Mouse (Mus musculus) limb, embryonic 12.5 days (tissue): ENCODE data around the gene Dctn1. TPM values are rescaled to one million over a fixed set of nuclear protein-coding genes. Genes with fewer than 3 reads are reported as not detected.
A peak's percentile ranks its signal among the peaks of the same experiment; 100 is the strongest.

Experiments used
- ATAC-seq: fragments of 200-750 bp; cut with Nextera tagmentation; 2 replicates; pipeline ENCODE4 v1.8.0; 2017; ENCODE audit warnings: low read depth, moderate TSS enrichment; ENCODE audit not compliant: insufficient number of reproducible peaks, insufficient read depth, low FRiP score, low TSS enrichment
- H3K27ac ChIP-seq: fragments of 300-500 bp; sonication (generic); 2 replicates; pipeline ENCODE4 v1.5.1; 2016; ENCODE audit warnings: mild to moderate bottlenecking, moderate library complexity
- H3K27me3 ChIP-seq: fragments of 300-500 bp; sonication (generic); 2 replicates; pipeline ENCODE4 v1.6.1; 2016; ENCODE audit warnings: mild to moderate bottlenecking, moderate library complexity
- H3K36me3 ChIP-seq: fragments of 300-500 bp; sonication (generic); 2 replicates; pipeline ENCODE4 v1.6.1; 2016; ENCODE audit warnings: mild to moderate bottlenecking, moderate library complexity
- H3K4me1 ChIP-seq: fragments of 300-500 bp; sonication (generic); replicated peaks from 2 replicates; pipeline ENCODE4 v1.6.1; 2016
- H3K4me2 ChIP-seq: fragments of 300-500 bp; sonication (generic); 2 replicates; pipeline ENCODE4 v1.6.1; 2016; ENCODE audit warnings: mild to moderate bottlenecking, moderate library complexity
- H3K4me3 ChIP-seq: fragments of 300-500 bp; sonication (generic); replicated peaks from 2 replicates; pipeline ENCODE4 v1.5.1; 2016; ENCODE audit warnings: mild to moderate bottlenecking
- H3K9ac ChIP-seq: fragments of 300-500 bp; sonication (generic); replicated peaks from 2 replicates; pipeline ENCODE4 v1.6.1; 2016; ENCODE audit warnings: mild to moderate bottlenecking, moderate library complexity
- H3K9me3 ChIP-seq: fragments of 300-500 bp; sonication (generic); 2 replicates; pipeline ENCODE4 v1.6.1; 2016; ENCODE audit warnings: mild to moderate bottlenecking, moderate library complexity
- WGBS: fragments of 180-500 bp; shearing (Covaris S2); methylation state at CpG from one replicate; pipeline ENCODE4 v1.1.7; 2016; 5-methylcytosine and 5-hydroxymethylcytosine counted together
- polyA plus RNA-seq: library from polyadenylated mRNA; unstranded; fragments of >200 nt; fragmentation: Nextera tagmentation; extraction: Ambion mirVana; gene quantifications from 2 replicates; pipeline ENCODE4 v1.2.1, GENCODE M21; 2016

Gene Dctn1
- polyA plus RNA-seq, 1 experiment from 2014 or later = 104 TPM

DNA sequence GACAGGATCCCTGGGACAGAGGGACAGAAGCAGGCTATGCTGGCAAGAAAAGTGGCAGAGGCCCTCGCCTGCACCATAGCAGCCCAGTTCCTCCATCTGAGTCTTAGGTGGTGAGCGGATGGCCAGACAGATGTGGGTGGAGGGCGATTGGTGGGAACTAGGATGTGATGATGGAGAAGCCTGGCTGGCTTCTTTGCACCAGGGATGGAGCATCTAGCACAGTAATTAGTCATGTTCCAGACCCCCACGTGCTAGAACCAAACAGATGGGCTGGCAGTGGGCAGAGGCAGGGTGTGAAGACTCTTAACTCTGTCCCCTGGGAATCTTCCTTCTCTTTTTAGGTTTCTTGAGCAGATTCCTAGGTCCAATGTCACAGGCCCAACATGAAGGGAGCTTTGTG is 37.6 kb downstream of the Dctn1 start:
- no peak for ATAC-seq
- Histone ChIP-seq H3K36me3 (peaks cover 30% of the 10 kb centered on the region), H3K9me3 (no peaks in the 10 kb centered on the region), H3K4me2 (no peak overlapping the region), H3K4me1 (no peaks in the 10 kb centered on the region), H3K27ac (no peak overlapping the region), H3K27me3 (no peaks in the 10 kb centered on the region), H3K4me3 (no peak overlapping the region), H3K9ac (no peak overlapping the region)
- WGBS = 80% methylated on average over 4 of the region's 4 CpGs

GRCm38 (mm10) chr6:83205851-83206250 is 40.1 kb downstream of the Dctn1 start:
- ATAC-seq = no peak
- Histone ChIP-seq H3K4me2 (no peak overlapping the region), H3K4me3 (no peak overlapping the region), H3K36me3 (peaks cover 6% of the 10 kb centered on the region; the same call in 1 of the 2 replicates), H3K4me1 (peaks cover 4% of the 10 kb centered on the region; the same call in 1 of the 2 replicates), H3K27ac (no peak overlapping the region), H3K27me3 (no peaks in the 10 kb centered on the region), H3K9ac (no peak overlapping the region), H3K9me3 (no peaks in the 10 kb centered on the region)
- WGBS = 91% methylated on average over 3 of the region's 3 CpGs

GRCm38 (mm10) chr6:83206321-83206720 is 40.6 kb downstream of the Dctn1 start:
- WGBS = 74% methylated on average over 11 of the region's 11 CpGs

DNA sequence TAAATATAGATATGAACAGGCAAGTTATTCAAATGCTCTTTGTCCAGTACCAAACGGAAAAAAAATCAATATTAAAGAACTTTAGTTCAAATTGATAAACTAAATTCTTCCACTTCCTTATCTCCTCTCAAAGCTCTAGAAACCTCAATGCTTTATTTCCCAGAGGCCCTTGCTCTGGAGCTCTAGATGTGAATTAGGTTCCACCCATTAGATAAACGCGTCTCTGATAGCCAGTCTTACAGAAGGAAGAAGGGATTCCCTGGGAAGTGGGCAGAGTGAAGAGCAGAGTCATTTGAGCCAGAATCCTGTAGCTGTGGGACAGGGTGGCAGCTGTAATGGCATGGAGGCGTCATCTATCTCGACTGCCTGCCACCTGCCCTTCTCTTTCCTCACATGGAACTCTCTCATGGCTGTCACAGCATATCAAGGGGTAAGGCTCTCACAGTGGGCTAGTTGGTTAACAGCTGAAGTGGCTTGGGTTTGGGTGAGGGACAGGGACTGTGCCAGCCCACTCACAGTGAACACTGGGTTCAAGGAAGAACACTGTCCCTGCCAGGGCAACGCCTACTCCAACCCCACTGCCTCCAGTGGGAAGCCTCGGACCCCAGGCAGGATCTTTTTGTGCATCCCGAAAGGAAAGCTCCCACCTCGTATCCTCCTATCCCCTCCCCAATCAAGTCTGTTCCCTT is 41.8 kb downstream of the Dctn1 start:
- 72% methylated on average over 9 of the region's 9 CpGs for WGBS
- Histone ChIP-seq H3K27ac (no peak overlapping the region), H3K4me2 (no peak overlapping the region), H3K36me3 (no peaks in the 10 kb centered on the region), H3K27me3 (no peaks in the 10 kb centered on the region), H3K9ac (no peak overlapping the region), H3K4me1 (peaks cover 11% of the 10 kb centered on the region), H3K4me3 (no peak overlapping the region), H3K9me3 (no peaks in the 10 kb centered on the region)
- no peak for ATAC-seq

More at GRCm38 (mm10) chr6:83206321-83206720, 40.6 kb downstream of the Dctn1 start:
- H3K36me3 ChIP-seq = 0 out of 2 replicates have a peak, but pooled peaks cover 1% of the 10 kb centered on the region
- no peak overlapping the region for H3K9ac ChIP-seq
- no peaks in the 10 kb centered on the region for H3K9me3 ChIP-seq
- peaks cover 7% of the 10 kb centered on the region; the same call in 1 of the 2 replicates for H3K4me1 ChIP-seq
- no peak overlapping the region for H3K4me2 ChIP-seq
- H3K27me3 ChIP-seq = no peaks in the 10 kb centered on the region
- H3K27ac ChIP-seq = no peak overlapping the region
- no peak overlapping the region for H3K4me3 ChIP-seq
- ATAC-seq = no peak

DNA sequence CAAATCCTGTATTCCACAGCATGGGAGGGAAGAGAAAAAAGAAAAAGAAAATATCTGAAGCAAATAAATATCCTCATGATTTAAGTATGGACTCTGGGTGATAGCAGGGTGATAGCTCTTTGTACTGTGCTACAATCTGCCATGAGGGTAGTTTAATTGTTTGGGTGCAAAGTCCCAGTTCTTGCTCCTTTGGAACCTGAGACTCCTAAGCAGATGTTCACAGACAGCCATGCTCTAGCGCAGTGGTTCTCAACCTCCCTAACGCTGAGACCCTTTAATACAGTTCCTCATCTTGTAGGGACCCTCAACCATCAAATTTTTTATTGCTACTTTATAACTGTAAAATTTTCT is 42.3 kb downstream of the Dctn1 start:
- ATAC-seq = no peak

GRCm38 (mm10) chr6:83210495-83210894 is 44.8 kb downstream of the Dctn1 start:
- Histone ChIP-seq H3K36me3 (no peaks in the 10 kb centered on the region), H3K27me3 (no peaks in the 10 kb centered on the region), H3K4me2 (no peak overlapping the region), H3K9me3 (no peaks in the 10 kb centered on the region), H3K9ac (no peak overlapping the region), H3K4me1 (peaks cover 14% of the 10 kb centered on the region), H3K4me3 (no peak overlapping the region), H3K27ac (no peak overlapping the region)
- 72% methylated on average over 2 of the region's 2 CpGs for WGBS
- ATAC-seq = no peak

More for the DNA sequence above, 42.3 kb downstream of the Dctn1 start:
- no peak overlapping the region for H3K4me2 ChIP-seq
- H3K9ac ChIP-seq = no peak overlapping the region
- no peak overlapping the region for H3K4me3 ChIP-seq
- no peak overlapping the region for H3K27ac ChIP-seq
- H3K27me3 ChIP-seq = no peaks in the 10 kb centered on the region
- peaks cover 11% of the 10 kb centered on the region for H3K4me1 ChIP-seq
- WGBS = 73% methylated on average over 2 of the region's 2 CpGs
- no peaks in the 10 kb centered on the region for H3K36me3 ChIP-seq
- H3K9me3 ChIP-seq = no peaks in the 10 kb centered on the region

- ATAC-seq = no peak
- Histone ChIP-seq H3K4me3 (no peak overlapping the region), H3K27me3 (no peaks in the 10 kb centered on the region), H3K4me1 (peaks cover 17% of the 10 kb centered on the region), H3K4me2 (no peak overlapping the region), H3K27ac (no peak overlapping the region), H3K9ac (0 out of 2 replicates have a peak overlapping the region, but pooled peaks have one; percentile 27), H3K9me3 (no peaks in the 10 kb centered on the region), H3K36me3 (no peaks in the 10 kb centered on the region)
- 17% methylated on average over 5 of the region's 5 CpGs for WGBS
Measured at GRCm38 (mm10) chr6:83211526-83211925, 45.8 kb downstream of the Dctn1 start.

- no peak overlapping the region for H3K9ac ChIP-seq
- H3K4me3 ChIP-seq = no peak overlapping the region
- no peaks in the 10 kb centered on the region for H3K27me3 ChIP-seq
- H3K4me2 ChIP-seq = 0 out of 2 replicates have a peak overlapping the region, but pooled peaks have one; percentile 17
- no peak overlapping the region for H3K27ac ChIP-seq
- peaks cover 17% of the 10 kb centered on the region for H3K4me1 ChIP-seq
- H3K9me3 ChIP-seq = no peaks in the 10 kb centered on the region
- 14% methylated on average over 7 of the region's 7 CpGs for WGBS
- ATAC-seq = peak; percentile 83
- no peaks in the 10 kb centered on the region for H3K36me3 ChIP-seq
Measured at GRCm38 (mm10) chr6:83215002-83215666, 49.4 kb downstream of the Dctn1 start.

DNA sequence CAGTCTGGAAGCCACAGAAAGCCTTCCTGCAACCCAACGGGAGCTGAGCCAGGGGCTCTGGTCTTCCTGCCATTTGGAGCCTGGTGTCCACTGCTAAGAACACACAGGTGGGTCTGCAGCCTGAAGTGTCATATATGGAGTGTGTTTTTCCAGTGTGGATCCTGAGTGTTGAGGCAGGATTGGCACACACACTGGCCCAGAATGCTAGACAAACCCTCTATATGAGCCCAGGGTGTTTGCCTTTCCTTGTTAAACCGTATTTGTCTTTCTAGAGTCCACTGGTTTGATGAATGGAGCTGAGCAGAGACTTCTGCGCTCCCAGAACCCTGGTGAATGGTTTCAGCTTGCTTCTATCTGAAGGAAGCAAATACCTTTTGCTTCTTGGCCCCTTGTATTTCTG is 54.1 kb downstream of the Dctn1 start, which contains the start of gene Slc4a5:
Gene Slc4a5, plus strand, starts transcription at position 15 of the 400 bp plus-strand sequence.
- WGBS = 73% methylated on average over 3 of the region's 3 CpGs
- Histone ChIP-seq H3K4me3 (no peak within 1 kb of the TSS), H3K9ac (no peak within 1 kb of the TSS), H3K9me3 (no peaks in the 10 kb centered on the region), H3K27me3 (no peaks in the 10 kb centered on the region), H3K36me3 (no peaks in the 10 kb centered on the region), H3K4me1 (peaks cover 6% of the 10 kb centered on the region; the same call in 1 of the 2 replicates), H3K27ac (no peak within 1 kb of the TSS), H3K4me2 (no peak within 1 kb of the TSS)
- ATAC-seq = no peak

DNA sequence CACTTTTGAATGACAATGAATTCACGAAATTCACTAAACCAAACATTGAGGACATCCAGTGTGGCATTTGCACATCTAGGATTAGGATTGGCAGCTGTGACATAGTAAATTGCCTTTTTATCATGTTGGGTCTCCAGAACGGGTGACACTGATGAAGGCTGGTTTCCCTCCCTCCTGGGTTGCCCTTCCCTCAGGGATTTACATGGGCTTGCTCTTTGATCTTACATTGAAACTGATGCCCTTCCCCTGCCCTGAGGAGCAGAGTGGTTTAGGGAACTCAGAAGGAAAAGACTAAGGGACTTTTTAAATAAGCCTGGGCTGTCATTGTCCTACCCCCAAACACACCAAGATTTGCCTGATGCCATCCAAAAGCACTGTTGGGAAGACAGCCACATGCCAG is 65.8 kb downstream of the Dctn1 start:
- 31% methylated on average over 2 of the region's 2 CpGs for whole genome bisulfite sequencing
- no peak overlapping the region for H3K9ac ChIP-seq
- peaks cover 11% of the 10 kb centered on the region for H3K27me3 ChIP-seq
- no peaks in the 10 kb centered on the region for H3K9me3 ChIP-seq
- no peak for ATAC-seq
- no peak overlapping the region for H3K27ac ChIP-seq
- no peak overlapping the region for H3K4me2 ChIP-seq
- H3K36me3 ChIP-seq = no peaks in the 10 kb centered on the region
- H3K4me1 ChIP-seq = peaks cover 15% of the 10 kb centered on the region
- no peak overlapping the region for H3K4me3 ChIP-seq

- Histone ChIP-seq H3K27me3 (peaks cover 18% of the 10 kb centered on the region), H3K27ac (no peak overlapping the region), H3K9ac (no peak overlapping the region), H3K4me1 (peaks cover 30% of the 10 kb centered on the region), H3K9me3 (no peaks in the 10 kb centered on the region), H3K4me2 (no peak overlapping the region), H3K4me3 (no peak overlapping the region), H3K36me3 (no peaks in the 10 kb centered on the region)
- WGBS = 84% methylated on average over 4 of the region's 4 CpGs
- ATAC-seq = no peak
Measured at GRCm38 (mm10) chr6:83233306-83233705, 67.6 kb downstream of the Dctn1 start.
